Mouse (Mus musculus) mesoderm, embryonic 11.5 days (tissue): Measurements from ENCODE around the gene Cobl.

Experiments
- DNase-seq: peaks from one replicate; pipeline ENCODE4 v3.0.0-alpha.2; 2012; ENCODE audit warnings: low read depth, low spot score

The Cobl gene

GRCm38 (mm10) chr11:12464181-12465162, at the start of gene Cobl:
Cobl (minus strand) TSS chr11:12464960.
- peak; percentile 27 for DNase-seq

DNA sequence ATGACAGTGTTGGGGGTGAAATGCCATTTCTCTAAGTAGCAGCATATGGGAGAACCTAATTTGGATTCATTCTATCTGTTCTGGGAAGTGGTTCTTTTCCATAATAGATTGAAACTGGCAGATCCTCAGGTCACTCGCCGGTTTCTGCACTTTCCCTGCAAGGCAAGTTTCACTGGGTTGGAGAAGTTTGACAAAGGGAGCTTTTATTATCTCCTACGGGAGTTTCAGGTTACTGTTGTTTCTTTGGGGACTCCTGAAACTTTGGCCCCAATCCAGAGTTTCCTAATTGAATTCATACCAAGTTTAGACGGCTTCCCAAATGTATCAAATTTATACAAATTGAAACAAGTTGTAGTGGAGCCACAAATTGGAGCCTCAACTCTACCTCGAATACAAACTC, 49.0 kb upstream of the Cobl start:
- no peak for DNase-seq

DNA sequence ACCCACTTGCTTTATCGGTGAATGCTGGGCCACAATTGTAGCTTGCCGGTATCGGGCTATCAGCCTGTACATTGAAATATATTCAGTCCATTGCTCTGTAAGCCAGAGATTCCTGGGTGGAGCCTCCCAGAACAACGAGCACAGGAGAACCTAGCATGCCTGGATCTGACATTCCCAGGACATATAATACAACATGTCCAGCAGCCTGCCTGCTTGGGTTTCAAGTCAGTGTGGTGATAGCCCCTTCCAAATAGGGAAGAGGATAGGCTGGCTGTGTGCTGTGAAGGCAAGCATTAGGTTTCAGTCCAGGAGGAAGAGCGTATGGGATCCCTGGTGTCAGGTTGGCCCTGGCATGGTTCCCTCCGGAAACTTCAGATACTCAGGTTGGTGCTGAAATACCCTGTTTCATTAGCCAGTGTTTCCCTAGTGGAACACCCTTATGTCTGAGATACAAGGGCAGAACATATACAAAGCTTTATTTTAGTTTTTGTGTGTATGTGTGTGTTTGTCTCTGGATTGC, 41.7 kb upstream of the Cobl start:
- DNase-seq = no peak

- no peak for DNase-seq
These were observed 39.0 kb upstream of the Cobl start for GRCm38 (mm10) chr11:12503756-12504155.

- no peak for DNase-seq
These were observed 37.0 kb upstream of the Cobl start for GRCm38 (mm10) chr11:12501721-12502120.

GRCm38 (mm10) chr11:12493791-12494190, 29.0 kb upstream of the Cobl start:
- DNase-seq = no peak

DNA sequence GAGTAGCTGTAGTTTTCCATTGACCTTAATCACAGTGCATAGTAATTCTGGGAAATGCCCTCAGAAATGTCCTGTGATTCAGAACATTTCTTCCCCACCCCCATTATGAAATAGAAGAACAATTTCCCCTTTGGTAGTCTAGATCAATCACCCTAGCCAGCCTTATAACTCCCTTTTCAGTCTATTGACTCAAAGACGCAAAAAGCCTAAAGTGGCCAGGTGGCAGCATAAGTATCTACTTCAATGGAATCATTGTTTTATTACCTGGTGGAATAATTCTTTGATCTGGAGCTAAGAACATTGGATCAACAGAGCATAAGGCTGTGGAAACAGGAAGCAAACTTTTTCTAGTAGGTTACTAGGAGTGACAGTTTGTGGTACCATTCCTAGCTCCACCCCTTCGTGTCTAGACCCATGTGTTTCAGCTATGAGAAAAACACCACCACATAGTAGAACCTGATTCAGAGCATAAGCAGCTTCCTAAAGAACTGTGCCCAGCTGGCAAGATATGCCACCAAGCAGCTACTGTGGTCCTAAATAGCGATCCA, 15.2 kb upstream of the Cobl start:
- no peak for DNase-seq

GRCm38 (mm10) chr11:12474299-12474935, 9.7 kb upstream of the Cobl start:
- no peak for DNase-seq

DNA sequence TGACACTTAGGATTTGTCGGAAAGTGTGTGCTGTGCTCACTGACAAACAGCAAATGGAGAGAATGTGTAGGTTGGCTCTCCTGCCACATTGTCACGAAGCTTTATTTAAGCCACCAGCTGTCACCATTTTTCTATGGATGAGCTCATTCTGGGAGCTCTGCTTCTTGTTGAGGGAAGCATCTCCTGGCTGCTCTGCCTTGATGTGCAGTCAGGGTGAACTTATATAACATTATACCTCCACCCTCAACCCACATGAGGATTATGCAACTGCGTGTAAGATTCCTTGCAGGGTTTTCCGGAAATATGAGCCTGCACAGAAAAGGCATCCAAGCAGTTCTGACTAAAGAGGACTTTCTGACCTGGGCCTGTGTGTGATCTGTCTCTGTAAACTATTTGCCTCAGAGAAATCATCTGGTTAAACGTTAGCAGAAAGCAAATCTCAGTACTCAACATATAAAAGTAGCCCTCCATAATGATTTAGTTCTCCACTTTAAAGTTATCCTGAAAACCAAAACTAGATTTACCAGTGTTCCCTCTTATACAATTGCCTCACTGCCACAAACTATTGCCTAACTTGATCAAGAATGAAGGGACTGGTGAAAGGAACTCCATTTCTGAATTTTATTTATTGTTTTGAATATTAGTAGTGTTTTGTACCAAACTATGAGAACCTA, 9.0 kb upstream of the Cobl start:
- DNase-seq = no peak

DNA sequence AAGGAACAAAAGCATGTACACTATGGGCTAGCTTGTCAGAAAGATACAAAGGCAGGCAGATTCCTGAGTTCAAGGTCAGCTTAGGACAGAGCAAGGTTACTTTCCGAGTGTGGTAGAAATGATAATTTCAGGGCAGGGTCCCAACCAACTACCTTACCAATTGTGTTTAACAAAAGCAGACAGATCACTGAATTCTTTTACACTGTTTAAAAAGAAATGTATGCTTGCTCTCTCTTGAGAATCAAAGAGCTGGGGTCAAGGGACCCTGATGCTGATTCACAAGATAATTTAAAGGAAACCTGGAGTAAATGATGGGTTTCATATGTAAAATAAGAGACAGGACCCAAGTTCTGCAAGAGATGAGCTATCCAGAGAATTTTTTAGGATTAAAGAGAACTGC, 4.9 kb upstream of the Cobl start:
- DNase-seq = no peak

DNA sequence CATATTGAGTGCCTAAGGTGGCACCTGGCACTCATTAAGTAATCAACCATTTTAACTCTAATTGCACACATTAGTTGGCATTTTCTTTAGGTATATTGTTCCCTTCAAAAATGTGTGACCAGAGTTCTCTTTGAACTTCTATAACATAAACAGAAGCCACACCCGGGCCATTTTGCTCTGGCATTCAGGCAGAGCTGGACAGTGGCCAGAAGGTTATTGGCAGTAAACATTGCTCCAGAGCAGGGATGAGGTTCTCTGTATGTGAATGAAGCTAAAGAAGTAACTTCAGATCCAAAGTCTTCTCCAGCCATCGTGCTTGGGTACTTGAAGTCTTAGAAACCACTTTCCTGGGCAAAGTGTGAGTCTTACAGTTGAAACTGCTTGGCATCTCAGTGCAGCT, 3.9 kb upstream of the Cobl start:
- DNase-seq = no peak

- DNase-seq = no peak
These were observed 3.1 kb upstream of the Cobl start for GRCm38 (mm10) chr11:12467836-12468235.

- no peak for DNase-seq
These were observed 2.5 kb upstream of the Cobl start for GRCm38 (mm10) chr11:12467217-12467616.

DNA sequence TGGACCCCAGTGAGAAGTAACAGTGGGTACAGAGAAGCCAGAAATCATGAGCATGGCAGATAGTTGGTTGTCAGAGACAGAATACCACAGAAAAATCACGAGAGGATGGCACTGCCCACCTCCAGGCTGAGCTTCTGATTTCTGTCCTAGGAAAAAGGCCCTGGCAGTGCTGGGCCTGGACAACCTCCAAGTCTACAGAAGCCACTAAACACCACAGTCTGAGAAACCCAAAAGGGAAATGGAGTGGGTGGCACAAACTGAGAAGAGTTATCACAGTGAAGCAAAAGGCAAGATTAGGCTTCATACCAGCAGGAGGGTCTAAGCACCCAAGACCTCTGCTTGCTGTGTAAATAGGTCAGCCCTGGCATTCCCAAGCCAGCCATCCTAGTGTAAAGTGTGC, 1.8 kb upstream of the Cobl start:
- no peak for DNase-seq

GRCm38 (mm10) chr11:12465229-12465628, 469 bp upstream of the Cobl start:
- DNase-seq = no peak

- DNase-seq = no peak
These were observed 1.1 kb downstream of the Cobl start for GRCm38 (mm10) chr11:12463615-12464170.

DNA sequence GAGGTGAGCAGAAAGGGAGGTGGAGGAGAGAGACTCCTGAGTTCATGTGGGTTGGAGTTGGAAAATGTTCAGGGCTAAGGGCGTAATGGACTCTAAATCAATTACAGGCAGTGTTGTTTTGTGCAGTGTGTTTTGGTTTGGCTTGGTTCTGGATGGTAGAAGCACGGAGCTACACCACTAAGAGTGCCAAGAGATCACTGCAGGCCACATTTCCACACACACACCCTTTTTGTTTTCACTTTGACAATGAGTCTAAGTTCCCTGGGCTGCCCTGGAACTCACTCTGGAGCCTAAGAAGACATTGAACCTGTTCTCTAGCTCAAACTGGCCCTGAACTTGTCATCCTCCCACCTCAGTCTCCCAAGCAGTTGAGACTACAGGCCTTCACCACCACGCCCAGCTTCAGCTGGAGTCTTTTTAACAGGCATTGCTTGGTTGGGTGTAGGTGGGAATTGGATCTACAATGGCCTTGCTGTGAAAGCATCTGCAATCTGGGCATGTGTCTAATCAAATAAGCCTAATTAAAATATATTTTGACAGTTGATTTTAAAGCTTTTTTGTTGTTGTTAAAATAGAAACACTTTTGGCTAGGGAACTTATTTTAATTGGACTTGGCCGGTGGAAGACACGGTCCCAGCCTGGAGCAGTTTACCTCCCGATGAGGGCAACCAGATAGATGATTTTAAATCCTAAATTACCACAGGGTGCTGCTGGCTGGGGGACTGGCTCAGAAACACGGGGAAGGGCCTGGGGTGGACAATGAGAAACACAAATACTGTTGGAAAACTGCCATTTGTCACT, 4.8 kb downstream of the Cobl start:
- DNase-seq = no peak

DNA sequence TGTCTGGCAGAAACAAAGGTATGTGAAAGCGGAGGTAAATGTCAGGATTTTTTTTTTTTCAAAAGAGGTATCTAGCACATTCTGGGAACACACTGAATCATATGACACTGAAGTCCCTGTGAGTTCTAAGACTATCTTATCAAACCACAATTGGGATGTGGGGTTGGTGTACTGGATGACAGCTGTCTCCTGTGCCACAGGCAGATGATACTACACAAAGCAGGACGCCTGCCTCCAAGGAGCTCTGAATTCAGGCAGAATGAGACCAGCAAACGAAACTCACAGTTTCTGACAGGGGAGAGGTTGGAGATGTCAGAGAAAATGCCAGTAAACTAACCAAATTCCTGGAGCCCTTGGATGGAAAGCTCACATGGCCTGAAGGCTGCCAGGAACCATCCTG, 5.9 kb downstream of the Cobl start:
- no peak for DNase-seq

DNA sequence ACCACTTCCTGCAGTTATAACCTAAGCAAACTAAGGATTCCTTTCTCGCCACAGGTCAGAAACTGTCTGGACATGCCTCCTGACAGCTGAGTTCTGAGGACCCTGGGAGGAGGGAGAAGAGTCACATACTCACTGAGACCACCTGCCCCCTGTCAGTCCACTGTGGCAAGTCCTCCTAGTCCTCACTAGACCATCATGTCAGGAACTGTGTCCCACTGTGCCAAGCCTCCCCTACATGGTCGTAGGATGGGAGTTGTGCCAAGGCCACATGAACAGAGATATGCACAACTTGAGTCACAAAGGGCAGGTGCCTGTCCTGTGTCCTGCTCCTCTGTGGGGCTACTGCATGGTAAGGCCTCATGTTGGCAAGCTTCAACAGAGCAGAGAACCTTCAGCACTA, 6.4 kb downstream of the Cobl start:
- DNase-seq = no peak

DNA sequence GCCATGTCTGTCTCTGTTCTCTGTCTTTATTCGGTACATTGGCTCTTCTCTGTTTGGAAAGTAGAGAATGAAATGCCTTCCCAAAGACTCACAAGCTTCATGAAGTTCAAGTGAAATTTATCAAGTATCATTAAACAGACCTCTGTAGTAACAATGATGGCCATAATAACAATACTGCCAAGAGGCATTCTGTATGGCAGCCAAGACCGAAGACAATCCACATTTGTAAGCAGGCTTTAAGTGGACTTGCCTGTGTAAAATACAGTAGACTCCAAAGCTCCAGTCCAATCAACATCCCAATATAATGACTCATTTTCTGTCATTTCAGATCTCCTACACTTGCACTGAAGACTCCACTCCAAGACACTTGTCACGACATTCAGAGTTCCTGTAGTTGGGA, 16.7 kb downstream of the Cobl start:
- no peak for DNase-seq

GRCm38 (mm10) chr11:12445222-12445621, 19.5 kb downstream of the Cobl start:
- no peak for DNase-seq
